Mouse (Mus musculus) MEL (cell line): Measurements from ENCODE around the gene Siglec1. TPM values are rescaled to one million over a fixed set of nuclear protein-coding genes. Genes with fewer than 3 reads are reported as not detected.

ENCODE experiments used
- DNase-seq: peaks from one replicate; pipeline ENCODE4 v3.0.0; 2011; ENCODE audit warnings: low read depth, low spot score
- H3K27ac ChIP-seq: 2 replicates; pipeline ENCODE4 v1.5.1; 2012; ENCODE audit warnings: low read depth, mild to moderate bottlenecking, control low read depth, low read length, moderate library complexity; ENCODE audit not compliant: control insufficient read depth
- H3K27me3 ChIP-seq, 2 experiments: fragments of 150-350 bp in 1 of 2; sonication (generic) in 1 of 2; 2 replicates each; pipeline ENCODE4 v1.6.1; 2012; ENCODE audit warnings: low read length in 2 of 2, mild to moderate bottlenecking in 2 of 2, improper control_type of control experiment in 1 of 2, moderate library complexity in 1 of 2; ENCODE audit not compliant: insufficient read depth in 2 of 2, control insufficient read depth in 1 of 2
- H3K36me3 ChIP-seq, 2 experiments: 2 replicates each; pipeline ENCODE4 v1.6.1; 2012 to 2014; ENCODE audit warnings: low read length in 2 of 2, improper control_type of control experiment in 1 of 2, inconsistent platforms in 1 of 2, mild to moderate bottlenecking in 1 of 2; ENCODE audit not compliant: insufficient read depth in 2 of 2, control insufficient read depth in 1 of 2
- H3K4me1 ChIP-seq, 2 experiments: fragments of 150-350 bp in 1 of 2; sonication (generic) in 1 of 2; 2 replicates each; pipeline ENCODE4 v1.6.1; 2012; ENCODE audit warnings: low read length in 2 of 2, improper control_type of control experiment in 1 of 2, mild to moderate bottlenecking in 1 of 2; ENCODE audit not compliant: insufficient read depth in 2 of 2, control insufficient read depth in 1 of 2
- H3K4me3 ChIP-seq, 2 experiments: fragments of 150-350 bp in 1 of 2; sonication (generic) in 1 of 2; 2 replicates each; pipeline ENCODE4 v1.5.1; 2012; ENCODE audit warnings: low read depth in 2 of 2, low read length in 2 of 2, mild to moderate bottlenecking in 2 of 2, moderate library complexity in 2 of 2, control low read depth in 1 of 2, improper control_type of control experiment in 1 of 2; ENCODE audit not compliant: control insufficient read depth in 1 of 2, insufficient read depth in 1 of 2
- H3K79me2 ChIP-seq: 2 replicates; pipeline ENCODE4 v1.6.1; 2012; ENCODE audit warnings: mild to moderate bottlenecking, low read length, moderate library complexity; ENCODE audit not compliant: control insufficient read depth, poor library complexity, insufficient read depth
- H3K9ac ChIP-seq: 2 replicates; pipeline ENCODE4 v1.6.1; 2012; ENCODE audit warnings: low read depth, mild to moderate bottlenecking, control low read depth, low read length, moderate library complexity; ENCODE audit not compliant: control insufficient read depth, poor library complexity, severe bottlenecking
- H3K9me3 ChIP-seq: fragments of 150-350 bp; sonication (generic); replicated peaks from 2 replicates; pipeline ENCODE4 v1.6.1; 2012; ENCODE audit warnings: mild to moderate bottlenecking, low read length, improper control_type of control experiment, moderate library complexity; ENCODE audit not compliant: insufficient read depth
- BHLHE40 ChIP-seq: IDR thresholded peaks from 2 replicates; pipeline ENCODE4 v1.6.1; 2012; ENCODE audit warnings: low read depth, mild to moderate bottlenecking, inconsistent platforms, low read length, improper control_type of control experiment, borderline replicate concordance
- CHD1 ChIP-seq: IDR thresholded peaks from 2 replicates; pipeline ENCODE4 v1.6.1; 2012; ENCODE audit warnings: low read depth, mild to moderate bottlenecking, inconsistent platforms, low read length, improper control_type of control experiment
- CHD2 ChIP-seq: IDR thresholded peaks from 2 replicates; pipeline ENCODE4 v1.6.1; 2011; ENCODE audit warnings: low read length, improper control_type of control experiment
- CTCF ChIP-seq, 3 experiments: IDR thresholded peaks in 2 of 3; conservative IDR thresholded peaks in 1 of 3; 2 replicates each; pipeline ENCODE4 v1.5.1; 2011 to 2012; ENCODE audit warnings: low read length in 3 of 3, low read depth in 2 of 3, mild to moderate bottlenecking in 2 of 3, improper control_type of control experiment in 1 of 3, inconsistent platforms in 1 of 3, mixed read lengths in 1 of 3, moderate library complexity in 1 of 3; ENCODE audit not compliant: control insufficient read depth in 1 of 3, insufficient read depth in 1 of 3, poor library complexity in 1 of 3, severe bottlenecking in 1 of 3
- E2F4 ChIP-seq: IDR thresholded peaks from 2 replicates; pipeline ENCODE4 v1.6.1; 2011; ENCODE audit warnings: low read depth, low read length, improper control_type of control experiment, borderline replicate concordance
- ELF1 ChIP-seq: IDR thresholded peaks from 2 replicates; pipeline ENCODE4 v1.6.1; 2014; ENCODE audit warnings: low read depth, mild to moderate bottlenecking, inconsistent platforms, low read length, improper control_type of control experiment, moderate library complexity
- EP300 ChIP-seq, 2 experiments: IDR thresholded peaks; 2 replicates each; pipeline ENCODE4 v1.6.1; 2011; ENCODE audit warnings: improper control_type of control experiment in 2 of 2, low read length in 2 of 2, low read depth in 1 of 2, mild to moderate bottlenecking in 1 of 2
- ETS1 ChIP-seq: IDR thresholded peaks from 2 replicates; pipeline ENCODE4 v1.6.1; 2012; ENCODE audit warnings: low read depth, mild to moderate bottlenecking, inconsistent platforms, low read length, improper control_type of control experiment, moderate library complexity
- GABPA ChIP-seq: IDR thresholded peaks from 2 replicates; pipeline ENCODE4 v1.6.1; 2012; ENCODE audit warnings: low read depth, mild to moderate bottlenecking, inconsistent platforms, low read length, improper control_type of control experiment, moderate library complexity
- GATA1 ChIP-seq: IDR thresholded peaks from 2 replicates; pipeline ENCODE4 v1.6.1; 2011; ENCODE audit warnings: low read depth, low read length, improper control_type of control experiment
- JUND ChIP-seq: IDR thresholded peaks from 2 replicates; pipeline ENCODE4 v1.6.1; 2011; ENCODE audit warnings: low read depth, mild to moderate bottlenecking, improper control_type of control experiment, low read length
- KAT2A ChIP-seq: conservative IDR thresholded peaks from 2 replicates; pipeline ENCODE4 v1.6.1; 2012; ENCODE audit warnings: low read depth, low read length, improper control_type of control experiment, inconsistent platforms
- MAX ChIP-seq: IDR thresholded peaks from 2 replicates; pipeline ENCODE4 v1.6.1; 2011; ENCODE audit warnings: low read length, improper control_type of control experiment
- MAZ ChIP-seq: IDR thresholded peaks from 2 replicates; pipeline ENCODE4 v1.6.1; 2012; ENCODE audit warnings: low read depth, mild to moderate bottlenecking, inconsistent platforms, low read length, improper control_type of control experiment
- MYB ChIP-seq: IDR thresholded peaks from 2 replicates; pipeline ENCODE4 v1.6.1; 2011; ENCODE audit warnings: mild to moderate bottlenecking, low read depth, low read length, improper control_type of control experiment
- NELFE ChIP-seq: IDR thresholded peaks from 2 replicates; pipeline ENCODE4 v1.6.1; 2011; ENCODE audit warnings: low read depth, low read length, improper control_type of control experiment
- NRF1 ChIP-seq: IDR thresholded peaks from 2 replicates; pipeline ENCODE4 v1.6.1; 2014; ENCODE audit warnings: low read depth, mild to moderate bottlenecking, inconsistent platforms, low read length, improper control_type of control experiment, moderate library complexity; ENCODE audit not compliant: poor library complexity, insufficient read depth, severe bottlenecking
- POLR2A ChIP-seq, 2 experiments: IDR thresholded peaks; 2 replicates each; pipeline ENCODE4 v1.6.1; 2011 to 2012; ENCODE audit warnings: low read length in 2 of 2, mild to moderate bottlenecking in 2 of 2, control low read depth in 1 of 2, improper control_type of control experiment in 1 of 2, low read depth in 1 of 2, moderate library complexity in 1 of 2; ENCODE audit not compliant: control insufficient read depth in 1 of 2, insufficient read depth in 1 of 2, poor library complexity in 1 of 2
- POLR2AphosphoS2 ChIP-seq: IDR thresholded peaks from 2 replicates; pipeline ENCODE4 v1.6.1; 2011; ENCODE audit warnings: low read length, improper control_type of control experiment
- SIN3A ChIP-seq: IDR thresholded peaks from 2 replicates; pipeline ENCODE4 v1.6.1; 2012; ENCODE audit warnings: low read length, improper control_type of control experiment, inconsistent platforms
- SMC3 ChIP-seq: IDR thresholded peaks from 2 replicates; pipeline ENCODE4 v1.6.1; 2011; ENCODE audit warnings: low read depth, low read length, improper control_type of control experiment
- TBP ChIP-seq: IDR thresholded peaks from 2 replicates; pipeline ENCODE4 v1.8.0; 2011; ENCODE audit warnings: low read depth, low read length, improper control_type of control experiment
- TCF12 ChIP-seq: IDR thresholded peaks from 2 replicates; pipeline ENCODE4 v1.6.1; 2014; ENCODE audit warnings: low read depth, mild to moderate bottlenecking, inconsistent platforms, low read length, improper control_type of control experiment, moderate library complexity
- ZC3H11A ChIP-seq: IDR thresholded peaks from 2 replicates; pipeline ENCODE4 v1.6.1; 2012; ENCODE audit warnings: low read depth, mild to moderate bottlenecking, inconsistent platforms, low read length, improper control_type of control experiment
- ZKSCAN1 ChIP-seq: IDR thresholded peaks from 2 replicates; pipeline ENCODE4 v1.6.1; 2012; ENCODE audit warnings: low read depth, mild to moderate bottlenecking, inconsistent platforms, low read length, improper control_type of control experiment, moderate library complexity
- ZMIZ1 ChIP-seq: IDR thresholded peaks from 2 replicates; pipeline ENCODE4 v1.6.1; 2012; ENCODE audit warnings: low read depth, mild to moderate bottlenecking, inconsistent platforms, low read length, improper control_type of control experiment, moderate library complexity
- polyA plus RNA-seq, 2 experiments: library from polyadenylated mRNA; stranded (reverse) in 1 of 2; unstranded in 1 of 2; fragments of >175 nt in 1 of 2; fragments of >200 nt in 1 of 2; gene quantifications; 2 replicates each; pipeline versions ENCODE4 v1.2.1 to v1.2.4; 2012; ENCODE audit warnings: low replicate concordance in 2 of 2, low read depth in 1 of 2; ENCODE audit not compliant: insufficient read length in 2 of 2, insufficient read depth in 1 of 2, missing spikeins in 1 of 2
- total RNA-seq: library from RNA; depleted of rRNA; stranded (reverse); fragments of 300-350 nt; gene quantifications from 2 replicates; pipeline ENCODE4 v1.2.3, GENCODE M21; 2012

Gene Siglec1
- total and polyA plus RNA-seq, 3 experiments, result 0.04 to 0.07 TPM; not detected in 1

- H3K79me2 ChIP-seq, result no peaks in the 10 kb centered on the region
- DNase-seq, result no peak
- H3K4me3 ChIP-seq, result no peak overlapping the region
- H3K9me3 ChIP-seq, result no peaks in the 10 kb centered on the region
- H3K4me1 ChIP-seq, result peaks cover 12 to 17% of the 10 kb centered on the region in 2 experiments
- H3K9ac ChIP-seq, result no peak overlapping the region
- TF ChIP-seq SMC3 (no peak), NRF1 (no peak), CHD1 (no peak), ZC3H11A (no peak), ELF1 (no peak), TCF12 (no peak), ETS1 (no peak), MAZ (no peak), EP300 (IDR thresholded peaks at IDR 0.05; ENCODE audit: low read depth in 1 of 2, low read length in 2 of 2) (no peak), ZKSCAN1 (no peak), GATA1 (no peak), ZMIZ1 (no peak), POLR2A (IDR thresholded peaks at IDR 0.05; ENCODE audit: control insufficient read depth in 1 of 2, insufficient read depth in 1 of 2, low read depth in 1 of 2, low read length in 2 of 2, poor library complexity in 1 of 2) (no peak)
- no peak overlapping the region for H3K27ac ChIP-seq
- H3K36me3 ChIP-seq, result peaks cover 0 to 7% of the 10 kb centered on the region in 2 experiments; a peak in 2 of 4 replicates
- H3K27me3 ChIP-seq, result no peaks in the 10 kb centered on the region
These were observed 48.3 kb upstream of the Siglec1 start for GRCm38 (mm10) chr2:131134826-131135400.

GRCm38 (mm10) chr2:131134381-131134780 lies 47.8 kb upstream of the Siglec1 start:
- Histone ChIP-seq H3K9me3 (no peaks in the 10 kb centered on the region), H3K36me3 (peaks cover 0 to 9% of the 10 kb centered on the region in 2 experiments; a peak in 2 of 4 replicates), H3K79me2 (no peaks in the 10 kb centered on the region), H3K27me3 (no peaks in the 10 kb centered on the region), H3K27ac (no peak overlapping the region), H3K4me1 (peaks cover 15 to 22% of the 10 kb centered on the region in 2 experiments)
- DNase-seq, result no peak
- no peak for TF ChIP-seq BHLHE40
- TF ChIP-seq TBP, result no peak
- TF ChIP-seq POLR2AphosphoS2, result no peak
- TF ChIP-seq NELFE, result no peak
- TF ChIP-seq EP300 (IDR thresholded peaks at IDR 0.05; ENCODE audit: low read depth in 1 of 2, low read length in 2 of 2), result no peak
- no peak for TF ChIP-seq ELF1
- no peak for TF ChIP-seq MAX
- no peak for TF ChIP-seq E2F4
- no peak for TF ChIP-seq MAZ
- no peak for TF ChIP-seq KAT2A
- TF ChIP-seq SIN3A, result no peak
- TF ChIP-seq GABPA, result no peak
- no peak for TF ChIP-seq MYB
- TF ChIP-seq CTCF (IDR thresholded peaks at IDR 0.05 in 2 of 3, conservative IDR thresholded peaks at IDR 0.05 in 1 of 3; ENCODE audit: control insufficient read depth in 1 of 3, insufficient read depth in 1 of 3, low read depth in 2 of 3, low read length in 3 of 3, poor library complexity in 1 of 3, severe bottlenecking in 1 of 3), result no peak
- no peak for TF ChIP-seq JUND
- TF ChIP-seq TCF12, result no peak
- TF ChIP-seq CHD2, result no peak
- TF ChIP-seq, all 39 proteins: peak for 0
- H3K9ac ChIP-seq, result no peak overlapping the region
- H3K4me3 ChIP-seq, result no peak overlapping the region
